Mouse (Mus musculus) erythroid progenitor cell, adult 5-6 weeks (primary cell): ENCODE data around the gene Mfng. TPM values are rescaled to one million over a fixed set of nuclear protein-coding genes. Genes with fewer than 3 reads are reported as not detected.
A peak's percentile ranks its signal among the peaks of the same experiment; 100 is the strongest.

Experiments used
- ATAC-seq: replicated peaks from 2 replicates; pipeline ENCODE4 v1.8.0; 2016; ENCODE audit warnings: moderate number of reproducible peaks, mild to moderate bottlenecking, moderate TSS enrichment, inconsistent platforms; ENCODE audit not compliant: poor library complexity, low FRiP score, severe bottlenecking
- total RNA-seq, 2 experiments: library from RNA; stranded (forward) in 1 of 2; stranded (reverse) in 1 of 2; fragments of 150-400 nt in 1 of 2; fragments of 186-747, 209-891 nt in 1 of 2; gene quantifications; 2 replicates each; pipeline versions ENCODE4 v1.2.3 to v1.2.4; 2015 to 2017; ENCODE audit warnings: low replicate concordance in 2 of 2

Gene Mfng
- 1.7 and 1.8 TPM in 2 replicates for total RNA-seq (2015; ENCODE audit: low replicate concordance)
- 2.3 TPM in 1 of 2 replicates, not detected in the other for total RNA-seq (2017; ENCODE audit: low replicate concordance)

GRCm38 (mm10) chr15:78773290-78773729, at the start of gene Mfng:
Mfng (minus strand) TSS chr15:78773475.
- peak; percentile 61 for ATAC-seq

DNA sequence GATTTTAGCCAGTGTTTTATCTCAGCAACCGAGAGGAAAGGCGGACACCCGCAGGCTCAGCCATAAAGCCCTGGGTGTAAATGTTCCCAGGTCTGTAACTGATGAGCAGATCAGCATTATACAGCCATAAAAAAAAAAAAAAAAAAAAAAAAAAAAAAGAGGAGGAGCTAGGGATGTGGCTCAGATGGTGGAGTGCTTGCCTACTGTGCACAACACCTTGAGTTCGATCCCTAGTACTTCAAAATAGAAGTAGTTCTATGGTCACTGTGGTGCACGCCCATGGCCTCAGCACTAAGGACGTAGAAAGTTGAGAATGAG, 42.8 kb upstream of the Mfng start:
- ATAC-seq = no peak

DNA sequence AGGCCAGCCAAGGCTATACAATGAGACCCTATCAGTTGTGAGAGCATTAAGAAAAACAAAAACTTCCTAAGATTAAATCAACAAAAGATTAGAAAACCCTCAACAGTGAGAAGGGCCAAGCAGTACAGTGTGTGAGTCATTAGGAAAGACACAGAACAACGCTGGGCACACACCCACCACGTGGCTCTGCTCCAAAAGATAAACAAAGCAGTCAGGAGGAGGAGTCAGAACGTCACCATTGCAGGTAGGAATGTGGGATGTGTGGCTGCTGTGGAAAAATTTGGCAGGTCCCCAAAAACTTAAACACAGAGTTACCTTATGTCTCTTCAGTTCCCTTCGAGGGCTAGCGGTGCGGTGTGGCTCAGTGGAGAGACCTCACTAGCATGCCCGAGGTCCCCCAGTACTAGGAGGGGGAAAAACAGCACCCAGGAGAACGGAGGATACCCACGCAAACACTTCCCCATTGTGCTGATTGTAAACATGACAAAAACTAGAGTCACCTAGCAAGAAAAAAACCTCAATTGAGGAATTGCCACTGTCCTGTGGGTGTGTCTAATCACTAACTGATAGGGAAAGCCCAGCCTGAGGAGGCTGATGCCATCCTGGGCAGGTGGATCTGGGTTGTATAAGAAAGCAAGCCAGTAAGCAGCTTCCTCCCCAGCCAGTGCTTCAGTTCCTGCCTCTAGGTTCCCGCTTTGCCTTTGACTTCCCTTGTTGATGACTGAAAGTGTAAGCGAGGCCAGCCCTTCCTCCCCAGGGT, 42.2 kb upstream of the Mfng start:
- no peak for ATAC-seq

- no peak for ATAC-seq
These were observed 40.3 kb upstream of the Mfng start for GRCm38 (mm10) chr15:78813603-78814002.

GRCm38 (mm10) chr15:78810146-78810545, 36.9 kb upstream of the Mfng start:
- ATAC-seq = no peak

GRCm38 (mm10) chr15:78809739-78810138, 36.5 kb upstream of the Mfng start:
- no peak for ATAC-seq

DNA sequence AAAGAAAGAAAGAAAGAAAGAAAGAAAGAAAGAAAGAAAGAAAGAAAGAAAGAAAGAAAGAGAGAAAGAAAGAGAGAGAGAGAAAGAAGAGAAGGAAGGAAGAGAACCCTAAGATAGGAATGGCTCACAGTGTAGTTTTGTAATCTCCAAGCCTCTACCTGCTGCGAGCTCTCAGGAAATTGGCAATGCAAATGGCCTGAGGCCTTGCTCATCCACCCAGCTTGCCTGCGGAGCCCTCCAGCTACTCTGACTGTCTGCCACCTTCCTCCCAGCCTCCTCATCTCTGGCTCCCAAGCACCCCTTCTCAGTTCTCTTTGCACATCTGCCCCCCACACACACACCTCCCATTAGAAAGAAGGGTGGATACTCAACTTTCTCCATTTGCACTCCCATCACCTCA, 35.7 kb upstream of the Mfng start:
- ATAC-seq = no peak

- no peak for ATAC-seq
These were observed 33.9 kb upstream of the Mfng start for GRCm38 (mm10) chr15:78807141-78807540.

- no peak for ATAC-seq
These were observed 33.3 kb upstream of the Mfng start for GRCm38 (mm10) chr15:78806614-78807013.

DNA sequence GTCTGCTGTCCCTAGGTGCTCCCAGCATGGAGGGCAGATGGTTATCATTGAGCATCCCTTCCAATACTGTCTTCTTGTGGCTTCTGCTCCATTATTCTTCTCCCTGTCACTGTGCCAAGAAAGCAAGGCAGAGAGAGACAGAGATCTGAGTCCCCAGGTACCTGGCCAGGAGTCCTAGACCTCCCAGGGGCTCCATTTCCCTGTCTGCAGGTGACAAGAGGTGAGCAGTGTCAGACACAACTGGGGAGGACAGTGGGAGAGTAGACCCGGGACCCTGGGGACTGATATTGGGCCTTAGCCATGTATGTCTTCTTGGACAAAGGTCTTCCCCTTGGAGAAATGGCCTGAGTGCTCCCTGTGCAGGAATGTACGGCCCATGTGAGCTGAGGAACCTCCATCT, 32.1 kb upstream of the Mfng start:
- ATAC-seq = no peak

- ATAC-seq = no peak
These were observed 31.1 kb upstream of the Mfng start for GRCm38 (mm10) chr15:78804326-78804725.

- no peak for ATAC-seq
These were observed 30.2 kb upstream of the Mfng start for GRCm38 (mm10) chr15:78803499-78803900.

GRCm38 (mm10) chr15:78802776-78803391, 29.6 kb upstream of the Mfng start, which contains the start of gene Card10:
Card10 (minus strand) TSS chr15:78803042.
- ATAC-seq = no peak

DNA sequence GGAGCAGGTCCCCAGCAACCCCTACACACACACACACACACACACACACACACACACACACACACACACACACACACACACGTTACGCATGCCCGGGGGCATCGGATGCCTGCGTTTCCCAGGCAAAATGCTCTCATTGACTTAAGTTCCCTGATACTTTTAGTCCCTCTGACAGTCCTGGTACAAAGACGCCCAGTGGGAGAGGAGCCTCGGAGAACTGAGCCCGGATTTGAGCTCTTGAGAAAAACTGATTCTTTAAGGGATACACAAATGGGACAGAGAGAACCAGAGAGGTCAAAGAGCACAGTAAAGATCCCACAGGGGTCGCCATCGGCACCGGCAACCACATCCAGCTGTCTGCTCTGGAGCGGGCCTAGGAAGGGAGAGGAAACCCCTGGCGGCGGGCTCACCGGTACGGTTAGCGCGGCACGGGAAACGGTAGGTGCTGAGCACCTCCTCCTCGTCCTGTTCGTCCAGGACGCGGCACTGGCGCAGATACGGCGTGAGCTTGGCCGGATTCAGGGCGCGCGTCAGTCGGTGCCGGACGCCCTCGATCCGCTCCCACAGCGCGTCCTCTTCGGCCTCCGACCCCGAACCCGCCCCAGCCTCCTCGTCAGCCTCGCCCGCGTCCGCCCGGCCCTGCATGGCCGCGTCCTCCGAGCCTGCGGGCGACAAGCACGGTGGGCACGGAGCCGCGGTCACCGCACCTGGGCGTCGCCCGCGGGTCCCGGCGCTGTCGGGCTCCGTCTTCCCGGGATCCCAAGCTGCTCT, 28.9 kb upstream of the Mfng start:
- no peak for ATAC-seq

DNA sequence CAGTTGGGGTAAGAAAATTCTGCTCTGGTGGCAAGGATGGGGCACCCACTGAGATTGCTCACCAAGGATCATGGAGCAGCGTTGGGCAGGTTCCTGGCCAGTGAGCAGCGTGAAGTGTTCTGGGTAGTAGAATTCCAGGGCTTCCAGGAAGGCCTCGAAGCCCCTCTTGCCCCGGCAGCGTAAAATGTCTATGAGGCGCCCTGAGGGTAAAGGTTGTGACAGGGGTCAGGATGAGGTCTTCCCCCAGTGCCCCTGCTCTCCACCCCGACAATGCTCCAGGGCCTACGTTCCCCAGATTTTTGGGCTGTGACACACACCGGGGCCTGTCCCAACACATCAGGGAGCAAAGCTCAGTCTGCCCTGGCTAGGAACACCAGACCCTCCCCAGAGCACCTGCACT, 28.3 kb upstream of the Mfng start:
- ATAC-seq = no peak

DNA sequence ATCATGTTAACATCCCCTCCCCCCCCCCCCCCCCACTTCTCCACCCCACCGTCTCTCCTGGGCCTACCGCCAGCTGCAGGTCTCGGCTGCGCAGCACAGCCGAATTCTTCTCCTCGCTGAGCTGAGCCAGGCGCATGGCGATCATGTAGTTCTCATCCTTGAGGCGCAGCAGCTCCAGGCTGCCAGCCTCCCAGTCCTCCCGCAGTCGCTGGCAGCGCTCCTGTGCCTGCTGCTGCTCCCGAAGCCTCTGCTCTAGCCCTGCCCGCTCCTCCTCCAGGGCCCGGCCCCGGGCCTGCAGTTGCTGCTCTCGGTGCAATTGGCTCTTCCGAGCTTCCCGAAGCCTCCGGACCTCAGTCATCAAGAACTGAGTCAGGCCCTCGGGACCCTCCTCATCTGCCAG, 25.8 kb upstream of the Mfng start:
- no peak for ATAC-seq

- no peak for ATAC-seq
These were observed 23.7 kb upstream of the Mfng start for GRCm38 (mm10) chr15:78797060-78797329.

GRCm38 (mm10) chr15:78796196-78797059, 23.2 kb upstream of the Mfng start:
- ATAC-seq = no peak

DNA sequence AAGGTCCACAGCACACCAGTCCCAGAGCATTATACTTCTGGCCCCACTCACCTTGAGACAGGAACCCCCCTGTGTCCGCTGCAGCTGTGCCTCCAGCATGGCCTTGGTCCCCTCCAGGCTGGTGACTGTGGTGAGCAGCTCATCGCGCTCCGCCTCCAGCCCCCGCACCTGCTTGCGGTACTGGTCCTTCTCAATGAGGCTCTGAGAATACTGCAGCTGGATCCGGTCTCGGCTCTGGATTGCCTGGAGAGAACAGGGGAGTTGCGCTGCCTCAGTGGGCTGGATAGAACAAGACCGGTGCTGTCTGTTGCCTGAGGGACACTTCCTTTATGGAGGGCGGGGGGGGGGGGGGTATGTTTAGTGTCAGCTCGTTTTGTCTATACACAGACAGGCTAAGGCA, 17.7 kb upstream of the Mfng start:
- no peak for ATAC-seq

- no peak for ATAC-seq
These were observed 17.2 kb upstream of the Mfng start for GRCm38 (mm10) chr15:78790451-78790850.
